Mouse (Mus musculus) layer of hippocampus, postnatal 10 days (tissue): ENCODE data around the gene Capn3. TPM values are rescaled to one million over a fixed set of nuclear protein-coding genes. Genes with fewer than 3 reads are reported as not detected.

Experiments
- DNase-seq, 2 experiments: peaks; one replicate each; pipeline ENCODE4 v3.0.0; 2021; ENCODE audit warnings: low spot score in 2 of 2
- total RNA-seq, 2 experiments: library from RNA; stranded (reverse); gene quantifications; 2 replicates each; pipeline ENCODE4 v1.2.3; 2021

Capn3 gene
- total RNA-seq, 2 experiments from 2014 or later = 4.3 to 6.6 TPM

- no peak for DNase-seq
Measured at GRCm38 (mm10) chr2:120481921-120482320, 26.1 kb downstream of the Capn3 start.

- no peak for DNase-seq
Measured at GRCm38 (mm10) chr2:120482506-120483389, 26.9 kb downstream of the Capn3 start.

GRCm38 (mm10) chr2:120484241-120484640 lies 28.4 kb downstream of the Capn3 start:
- no peak for DNase-seq

GRCm38 (mm10) chr2:120493254-120493653 lies 37.4 kb downstream of the Capn3 start:
- no peak for DNase-seq

DNA sequence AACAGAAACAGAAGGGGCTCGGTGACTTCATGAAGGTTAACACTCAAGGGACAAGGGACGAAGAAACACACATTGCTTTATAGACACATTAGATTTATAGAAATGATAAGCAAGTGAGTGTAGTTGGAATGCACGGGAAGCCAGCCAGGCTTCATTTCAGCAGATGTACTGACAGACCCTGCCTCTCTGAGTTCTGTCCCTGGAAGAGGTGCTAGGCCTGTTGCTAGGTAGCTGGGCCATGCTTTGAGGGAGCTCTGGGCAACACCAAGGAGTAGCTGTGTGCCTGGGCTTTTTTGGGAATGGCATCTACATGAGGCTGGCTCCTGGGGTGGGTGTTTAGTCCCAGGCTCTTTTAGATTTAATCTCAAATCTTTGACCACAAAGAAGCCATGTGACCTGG lies 40.7 kb downstream of the Capn3 start:
- DNase-seq = peak; percentile 42 to 55

GRCm38 (mm10) chr2:120499971-120500471 lies 44.2 kb downstream of the Capn3 start:
- DNase-seq = no peak

DNA sequence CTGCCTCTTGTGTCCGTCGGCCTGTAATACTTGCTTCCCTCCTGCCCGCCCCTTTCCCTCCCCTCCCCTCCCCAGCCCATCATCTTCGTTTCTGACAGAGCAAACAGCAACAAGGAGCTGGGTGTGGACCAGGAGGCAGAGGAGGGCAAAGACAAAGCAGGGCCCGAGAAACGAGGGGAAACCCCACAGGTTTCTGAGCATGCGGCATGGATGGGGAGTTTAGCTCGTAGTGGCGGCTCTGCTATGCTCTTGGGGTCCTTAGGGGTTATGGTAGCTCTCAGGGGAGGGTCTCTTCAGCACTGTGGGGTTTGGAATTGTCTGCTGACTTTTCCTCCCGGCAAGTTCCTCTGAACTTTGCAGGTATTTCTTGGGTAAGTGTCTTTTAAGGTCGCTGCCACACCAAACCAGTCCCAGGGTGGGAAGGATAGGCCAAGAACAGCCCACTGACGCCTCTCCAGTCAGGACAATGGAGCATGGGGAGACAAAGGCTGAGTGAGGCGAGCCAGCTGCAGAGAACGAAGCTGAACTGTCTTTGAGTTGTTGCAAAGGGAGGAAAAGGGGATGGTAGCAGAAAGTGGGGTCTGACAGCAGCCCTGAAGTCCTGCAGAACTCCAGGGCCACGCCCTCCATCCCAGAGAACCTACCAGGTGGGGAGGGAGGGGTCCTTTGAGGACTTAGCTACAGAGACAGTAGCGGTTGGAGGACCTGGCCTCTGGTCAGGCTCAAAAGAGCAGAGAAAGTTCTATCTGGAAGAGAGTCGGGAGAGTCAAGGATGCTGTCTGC lies 45.5 kb downstream of the Capn3 start:
- DNase-seq = no peak

DNA sequence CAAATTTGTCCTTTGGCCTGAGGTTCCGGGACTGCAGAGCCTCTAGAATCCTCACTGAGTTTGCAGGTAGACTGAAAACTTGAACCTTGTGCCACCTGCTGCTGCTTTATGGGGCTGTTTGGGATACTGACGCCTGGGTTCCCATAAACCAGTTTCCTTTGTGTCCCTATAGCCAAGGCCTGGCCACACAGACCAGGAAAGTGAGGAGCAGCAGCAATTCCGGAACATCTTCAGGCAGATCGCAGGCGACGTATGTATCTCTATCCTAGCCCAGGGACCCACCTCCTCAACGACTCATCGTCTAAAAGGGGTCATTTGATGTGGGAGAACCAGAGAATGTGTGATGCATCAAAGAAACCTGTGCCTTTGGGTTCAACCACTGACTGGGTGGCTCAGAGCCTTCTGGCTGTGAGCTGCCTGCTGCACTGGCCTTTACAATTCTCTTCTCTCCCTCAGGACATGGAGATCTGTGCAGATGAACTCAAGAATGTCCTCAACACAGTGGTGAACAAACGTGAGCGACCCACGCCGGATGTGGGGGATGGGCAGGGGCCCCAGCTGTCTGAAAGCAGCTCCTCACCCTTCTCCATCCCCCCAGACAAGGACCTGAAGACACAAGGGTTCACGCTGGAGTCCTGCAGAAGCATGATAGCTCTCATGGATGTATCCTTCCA lies 46.2 kb downstream of the Capn3 start:
- no peak for DNase-seq

GRCm38 (mm10) chr2:120502605-120502990 lies 46.8 kb downstream of the Capn3 start:
- DNase-seq = no peak

- DNase-seq = no peak
Measured at GRCm38 (mm10) chr2:120503094-120503493, 47.3 kb downstream of the Capn3 start.

DNA sequence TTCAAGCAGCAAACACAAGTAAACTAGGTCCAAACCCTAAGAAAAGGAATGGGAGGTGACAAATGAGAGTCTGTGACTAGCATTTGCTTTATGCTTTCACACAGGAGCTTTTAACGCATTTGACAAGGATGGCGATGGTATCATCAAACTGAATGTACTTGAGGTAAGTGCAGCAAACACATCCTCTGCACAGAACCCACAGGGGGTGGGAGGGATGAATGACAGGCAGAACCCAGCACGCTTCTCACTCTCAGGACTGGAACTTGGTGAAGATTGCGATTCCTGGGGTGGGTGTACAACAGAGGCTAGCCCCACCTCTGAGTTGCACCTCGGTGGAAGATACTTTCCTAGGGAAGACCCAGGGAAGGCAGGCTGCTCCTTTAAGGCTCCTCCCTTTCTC lies 48.2 kb downstream of the Capn3 start:
- DNase-seq = no peak

DNA sequence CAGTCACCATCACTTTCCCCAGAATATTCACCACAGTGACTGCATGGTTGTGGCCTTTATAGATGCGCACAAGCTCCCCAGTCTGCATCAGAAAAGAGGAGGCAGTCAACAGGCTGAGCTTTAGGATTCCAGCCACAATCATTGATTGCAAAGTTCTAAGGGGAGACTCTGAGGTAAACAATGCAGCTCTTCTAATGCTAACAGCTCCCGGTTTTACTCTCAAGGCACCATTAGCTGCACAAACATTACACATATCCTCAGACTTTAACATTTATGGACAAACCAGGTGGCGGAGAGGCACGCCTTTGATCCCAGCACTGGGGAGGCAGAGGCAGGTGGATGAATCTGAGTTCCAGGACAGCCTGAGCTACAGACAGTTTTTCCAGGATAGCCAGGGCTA lies 58.4 kb downstream of the Capn3 start:
- no peak for DNase-seq

- DNase-seq = no peak
Measured at GRCm38 (mm10) chr2:120518547-120519210, 62.9 kb downstream of the Capn3 start.

GRCm38 (mm10) chr2:120526771-120527170 lies 71.0 kb downstream of the Capn3 start:
- no peak for DNase-seq

GRCm38 (mm10) chr2:120529531-120529930 lies 73.7 kb downstream of the Capn3 start:
- no peak for DNase-seq

DNA sequence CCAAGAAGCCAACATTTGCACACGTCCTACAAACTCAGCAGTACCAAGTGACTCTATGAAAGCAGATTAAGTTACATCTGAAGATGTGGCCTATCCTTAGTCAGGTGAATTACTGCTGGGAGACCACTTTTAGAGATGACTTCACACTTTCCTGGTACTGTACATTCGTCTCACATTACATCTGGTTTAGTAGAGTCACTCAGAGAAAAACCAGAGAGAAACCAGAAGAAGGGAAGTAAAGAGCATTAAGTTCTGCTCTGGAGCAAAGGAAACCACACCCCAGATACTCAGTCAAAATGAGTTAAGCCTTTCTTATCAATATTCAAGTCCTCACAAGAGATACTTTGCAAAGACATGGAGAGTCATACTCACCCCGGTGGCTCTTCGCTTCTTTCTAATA lies 75.4 kb downstream of the Capn3 start:
- no peak for DNase-seq

DNA sequence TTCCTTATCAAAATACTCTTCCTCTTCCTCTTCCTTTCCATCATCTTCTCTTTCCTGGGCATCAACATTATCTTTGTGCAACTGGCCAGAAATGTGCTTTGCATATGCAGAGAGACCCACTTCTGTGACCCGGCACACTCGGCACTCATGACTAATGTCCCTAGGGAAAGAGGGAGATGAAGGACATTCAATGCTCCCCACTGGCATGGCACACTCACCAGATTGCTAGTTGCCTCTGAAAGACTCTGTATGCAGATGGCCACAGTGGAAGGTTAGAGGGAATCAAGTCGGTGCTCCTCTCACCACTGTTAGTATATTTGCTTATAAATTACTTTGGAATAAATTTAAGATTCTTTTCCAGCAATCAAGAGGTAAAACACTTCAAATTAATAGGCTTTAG lies 83.5 kb downstream of the Capn3 start:
- DNase-seq = no peak

- DNase-seq = peak; percentile 51 to 68
Measured at GRCm38 (mm10) chr2:120539778-120540208, 84.0 kb downstream of the Capn3 start.

GRCm38 (mm10) chr2:120544732-120545131 lies 88.9 kb downstream of the Capn3 start:
- no peak for DNase-seq
